Mouse (Mus musculus): ENCODE data around the gene Tubb2b. TPM values are rescaled to one million over a fixed set of nuclear protein-coding genes. Genes with fewer than 3 reads are reported as not detected.

The Tubb2b gene
- total RNA-seq, 1 experiment: 139 TPM

DNA sequence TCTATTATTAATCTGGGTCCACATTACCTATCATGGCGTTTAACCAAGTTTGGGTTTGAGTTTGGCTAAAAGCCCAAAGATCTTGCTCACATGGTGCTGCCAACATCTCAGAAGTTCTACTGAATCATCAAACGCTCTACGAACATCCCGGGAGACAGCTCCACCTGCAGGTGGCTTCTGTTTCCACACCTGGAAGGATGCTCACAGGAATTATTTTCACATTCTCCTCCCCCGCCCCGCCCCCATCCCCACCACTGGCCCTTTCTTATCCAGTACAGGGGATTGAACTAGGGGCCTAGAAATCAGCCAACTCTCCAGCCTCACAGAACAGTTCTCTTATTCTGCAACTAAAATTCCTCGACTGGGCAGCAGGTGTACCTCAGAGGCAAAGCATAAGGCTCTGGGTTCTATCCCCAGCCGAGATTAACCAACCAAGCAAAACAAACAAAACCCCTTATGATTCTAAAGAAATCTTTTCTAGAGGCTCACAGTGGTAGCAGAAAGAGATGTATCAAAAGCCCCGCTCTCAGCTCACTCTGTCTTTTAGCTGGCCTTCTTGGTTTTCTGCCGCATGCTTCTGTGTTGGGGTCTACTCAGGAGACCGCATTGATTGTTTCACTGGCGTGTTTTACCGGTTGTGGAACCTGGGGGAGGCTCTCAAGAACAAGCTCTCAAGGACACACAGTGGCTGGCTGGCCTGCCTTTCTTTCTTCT, 24.1 kb upstream of the Tubb2b start:
- H3K4me1 ChIP-seq (ENCODE audit: control insufficient read depth in 2 of 2, insufficient read depth in 2 of 2, low read length in 2 of 2, poor library complexity in 1 of 2): peaks cover 24 to 26% of the 10 kb centered on the region in 2 experiments

DNA sequence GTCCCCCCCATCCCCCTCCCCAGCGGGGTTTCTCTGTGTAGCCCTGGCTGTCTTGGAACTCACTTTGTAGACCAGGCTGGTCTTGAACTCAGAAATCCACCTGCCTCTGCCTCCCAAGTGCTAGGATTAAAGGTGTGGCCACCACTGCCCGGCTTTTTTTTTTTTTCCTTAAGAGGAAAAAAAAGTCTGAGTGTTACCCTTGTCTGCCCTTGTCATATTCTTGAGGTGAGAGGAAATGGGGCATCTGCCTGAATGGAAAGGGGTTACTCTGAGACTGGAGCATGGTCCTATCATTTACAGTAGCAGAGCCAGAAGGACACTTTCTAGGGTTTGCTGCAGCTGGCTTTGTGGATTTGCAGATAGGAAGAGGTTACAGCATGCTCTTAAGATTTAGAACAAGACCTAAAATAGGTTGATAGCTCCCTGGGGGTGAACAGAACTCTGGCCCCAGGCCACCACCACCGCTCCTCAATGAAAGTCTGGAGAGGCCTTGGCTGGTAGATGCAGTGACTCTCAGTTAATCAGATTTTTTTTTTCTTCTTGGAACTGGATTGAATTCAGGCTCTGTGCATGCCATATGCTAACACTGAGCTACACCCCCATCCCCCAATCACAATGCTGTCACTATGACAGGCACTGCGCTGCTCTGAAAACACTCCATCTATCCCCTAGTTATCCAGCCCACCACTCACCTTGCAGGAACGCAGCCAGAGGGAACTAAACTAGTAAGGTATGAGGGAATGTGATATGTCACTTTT, 23.2 kb upstream of the Tubb2b start:
- Histone ChIP-seq H3K9me3 (ENCODE audit: control insufficient read depth, insufficient read depth, low read depth, low read length) (no peaks in the 10 kb centered on the region), H3K9ac (ENCODE audit: insufficient read depth, low read depth, low read length, poor library complexity, severe bottlenecking) (no peak overlapping the region; the same call in 1 of the 2 replicates), H3K4me3 (ENCODE audit: insufficient read depth in 1 of 2, low read depth in 1 of 2, low read length in 2 of 2, poor library complexity in 1 of 2, severe bottlenecking in 1 of 2) (no peak overlapping the region), H3K4me1 (ENCODE audit: control insufficient read depth in 2 of 2, insufficient read depth in 2 of 2, low read length in 2 of 2, poor library complexity in 1 of 2) (peaks cover 27 to 28% of the 10 kb centered on the region in 2 experiments), H3K36me3 (ENCODE audit: control insufficient read depth, insufficient read depth, low read length, poor library complexity, severe bottlenecking) (no peaks in the 10 kb centered on the region), H3K27ac (ENCODE audit: insufficient read depth, low read depth, low read length, poor library complexity, severe bottlenecking) (peak overlapping the region; percentile 63)
- in situ Hi-C loops (cut with MboI; ENCODE audit: low sequenced_read_pairs in 2 of 2, unreplicated experiment in 2 of 2): no loop called here
- TF ChIP-seq CHD2 (IDR thresholded peaks at IDR 0.05; ENCODE audit: low read depth, low read length) (no peak), ZNF384 (IDR thresholded peaks at IDR 0.05; ENCODE audit: low read depth, low read length) (peak; percentile 89)
- DNase-seq (ENCODE audit: low read depth, low spot score): no peak

More for the DNA sequence above, 24.1 kb upstream of the Tubb2b start:
- H3K4me3 ChIP-seq (ENCODE audit: insufficient read depth in 1 of 2, low read depth in 1 of 2, low read length in 2 of 2, poor library complexity in 1 of 2, severe bottlenecking in 1 of 2): no peak overlapping the region
- no peaks in the 10 kb centered on the region for H3K36me3 ChIP-seq (ENCODE audit: control insufficient read depth, insufficient read depth, low read length, poor library complexity, severe bottlenecking)
- DNase-seq (ENCODE audit: low read depth, low spot score): peak; percentile 95
- peak overlapping the region; percentile 63; the same call in 1 of the 2 replicates for H3K27ac ChIP-seq (ENCODE audit: insufficient read depth, low read depth, low read length, poor library complexity, severe bottlenecking)
- no peaks in the 10 kb centered on the region for H3K9me3 ChIP-seq (ENCODE audit: control insufficient read depth, insufficient read depth, low read depth, low read length)
- peak overlapping the region; percentile 35; the same call in 1 of the 2 replicates for H3K9ac ChIP-seq (ENCODE audit: insufficient read depth, low read depth, low read length, poor library complexity, severe bottlenecking)
- in situ Hi-C loops (cut with MboI; ENCODE audit: low sequenced_read_pairs in 2 of 2, unreplicated experiment in 2 of 2): no loop called here
- 0 out of 2 replicates have a peak, but pooled peaks have one; percentile 58 for TF ChIP-seq MAFK (IDR thresholded peaks at IDR 0.05; ENCODE audit: insufficient read depth, low read depth, low read length)
- no peak for TF ChIP-seq HCFC1 (IDR thresholded peaks at IDR 0.05; ENCODE audit: borderline replicate concordance, insufficient read depth, low read length)
- TF ChIP-seq ZNF384 (IDR thresholded peaks at IDR 0.05; ENCODE audit: low read depth, low read length): peak; percentile 19; the same call in 1 of the 2 replicates
- TF ChIP-seq CHD2 (IDR thresholded peaks at IDR 0.05; ENCODE audit: low read depth, low read length): 0 out of 2 replicates have a peak, but pooled peaks have one; percentile 26
- peak; percentile 50; the same call in 1 of the 2 replicates for TF ChIP-seq ZC3H11A (IDR thresholded peaks at IDR 0.05; ENCODE audit: borderline replicate concordance, low read depth, low read length)

DNA sequence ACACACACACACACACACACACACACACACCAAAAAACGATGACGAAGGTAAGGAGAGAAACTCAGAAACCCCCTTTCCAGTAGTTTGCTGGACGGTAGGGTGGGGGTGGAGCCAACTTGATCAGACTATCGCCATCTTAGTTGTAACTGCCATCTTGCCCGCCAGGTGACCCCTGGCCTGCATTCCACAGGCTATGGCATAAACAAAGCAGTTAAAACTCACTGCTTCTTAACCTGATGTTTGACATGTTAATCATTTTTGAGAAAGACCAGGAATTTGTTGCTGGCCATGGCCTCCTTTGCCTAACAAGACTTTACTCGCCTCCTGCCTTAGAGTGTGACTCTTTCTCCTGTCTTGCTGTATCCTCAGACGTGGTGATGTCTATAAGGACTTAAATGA, 22.4 kb upstream of the Tubb2b start:
- peaks cover 31 to 32% of the 10 kb centered on the region in 2 experiments for H3K4me1 ChIP-seq (ENCODE audit: control insufficient read depth in 2 of 2, insufficient read depth in 2 of 2, low read length in 2 of 2, poor library complexity in 1 of 2)
- H3K9me3 ChIP-seq (ENCODE audit: control insufficient read depth, insufficient read depth, low read depth, low read length): no peaks in the 10 kb centered on the region
- in situ Hi-C loops (cut with MboI; ENCODE audit: low sequenced_read_pairs in 2 of 2, unreplicated experiment in 2 of 2): no loop called here
- no peak for TF ChIP-seq ZC3H11A (IDR thresholded peaks at IDR 0.05; ENCODE audit: borderline replicate concordance, low read depth, low read length)
- no peak for TF ChIP-seq ZNF384 (IDR thresholded peaks at IDR 0.05; ENCODE audit: low read depth, low read length)
- TF ChIP-seq CHD2 (IDR thresholded peaks at IDR 0.05; ENCODE audit: low read depth, low read length): no peak
- TF ChIP-seq HCFC1 (IDR thresholded peaks at IDR 0.05; ENCODE audit: borderline replicate concordance, insufficient read depth, low read length): no peak
- TF ChIP-seq MAFK (IDR thresholded peaks at IDR 0.05; ENCODE audit: insufficient read depth, low read depth, low read length): no peak
- no peak overlapping the region for H3K9ac ChIP-seq (ENCODE audit: insufficient read depth, low read depth, low read length, poor library complexity, severe bottlenecking)
- DNase-seq (ENCODE audit: low read depth, low spot score): no peak
- no peak overlapping the region for H3K4me3 ChIP-seq (ENCODE audit: insufficient read depth in 1 of 2, low read depth in 1 of 2, low read length in 2 of 2, poor library complexity in 1 of 2, severe bottlenecking in 1 of 2)
- H3K36me3 ChIP-seq (ENCODE audit: control insufficient read depth, insufficient read depth, low read length, poor library complexity, severe bottlenecking): no peaks in the 10 kb centered on the region
- peak overlapping the region; percentile 83; the same call in 1 of the 2 replicates for H3K27ac ChIP-seq (ENCODE audit: insufficient read depth, low read depth, low read length, poor library complexity, severe bottlenecking)

DNA sequence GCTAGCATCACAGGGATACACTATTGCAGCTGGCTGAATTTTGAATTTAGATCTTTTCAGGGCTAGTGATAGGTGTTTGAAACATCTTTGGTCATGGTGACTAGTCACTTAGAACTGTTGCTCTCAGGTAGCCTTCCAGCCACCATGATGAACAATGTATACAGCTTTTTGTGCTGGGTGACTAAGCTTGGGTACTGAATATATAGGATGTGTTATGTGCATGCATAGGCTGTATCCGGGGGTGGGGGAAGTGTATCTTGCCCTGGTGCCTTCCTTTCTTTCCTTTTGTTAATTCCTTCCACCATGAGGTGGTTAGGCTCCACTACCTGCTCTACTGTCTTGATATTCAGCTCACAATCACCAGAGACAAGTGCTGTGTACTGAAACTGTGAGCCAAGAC, 21.2 kb upstream of the Tubb2b start:
- no peak for TF ChIP-seq MAFK (IDR thresholded peaks at IDR 0.05; ENCODE audit: insufficient read depth, low read depth, low read length)
- TF ChIP-seq CHD2 (IDR thresholded peaks at IDR 0.05; ENCODE audit: low read depth, low read length): no peak
- no peak for TF ChIP-seq HCFC1 (IDR thresholded peaks at IDR 0.05; ENCODE audit: borderline replicate concordance, insufficient read depth, low read length)
- TF ChIP-seq ZC3H11A (IDR thresholded peaks at IDR 0.05; ENCODE audit: borderline replicate concordance, low read depth, low read length): no peak
- TF ChIP-seq ZNF384 (IDR thresholded peaks at IDR 0.05; ENCODE audit: low read depth, low read length): no peak
- no peak for DNase-seq (ENCODE audit: low read depth, low spot score)
- Histone ChIP-seq H3K4me1 (ENCODE audit: control insufficient read depth in 2 of 2, insufficient read depth in 2 of 2, low read length in 2 of 2, poor library complexity in 1 of 2) (peaks cover 31 to 32% of the 10 kb centered on the region in 2 experiments), H3K9me3 (ENCODE audit: control insufficient read depth, insufficient read depth, low read depth, low read length) (no peaks in the 10 kb centered on the region), H3K4me3 (ENCODE audit: insufficient read depth in 1 of 2, low read depth in 1 of 2, low read length in 2 of 2, poor library complexity in 1 of 2, severe bottlenecking in 1 of 2) (no peak overlapping the region), H3K27ac (ENCODE audit: insufficient read depth, low read depth, low read length, poor library complexity, severe bottlenecking) (no peak overlapping the region), H3K36me3 (ENCODE audit: control insufficient read depth, insufficient read depth, low read length, poor library complexity, severe bottlenecking) (no peaks in the 10 kb centered on the region), H3K9ac (ENCODE audit: insufficient read depth, low read depth, low read length, poor library complexity, severe bottlenecking) (no peak overlapping the region)
- in situ Hi-C loops (cut with MboI; ENCODE audit: low sequenced_read_pairs in 2 of 2, unreplicated experiment in 2 of 2): no loop called here
